Mouse (Mus musculus): ENCODE measurements around the gene Paxx. TPM values are rescaled to one million over a fixed set of nuclear protein-coding genes. Genes with fewer than 3 reads are reported as not detected.

Gene Paxx
- total and polyA plus RNA-seq, 3 experiments = 13.9 to 16.2 (median 15.1) TPM

GRCm38 (mm10) chr2:25429435-25430180 lies 31.3 kb downstream of the Paxx start:
- DNase-seq (ENCODE audit: extremely low read depth) = no peak

GRCm38 (mm10) chr2:25428442-25429236 lies 32.3 kb downstream of the Paxx start, which contains the start of gene Abca2:
Gene Abca2 (plus strand): TSS chr2:25428703.
- H3K27ac ChIP-seq (ENCODE audit: insufficient read depth, low read depth) = no peak within 1 kb of the TSS
- peaks cover 27 to 61% of the 10 kb centered on the region in 2 experiments for H3K4me1 ChIP-seq (ENCODE audit: control insufficient read depth in 1 of 2, insufficient read depth in 2 of 2)
- no peaks in the 10 kb centered on the region for H3K79me2 ChIP-seq (replicated peaks; ENCODE audit: control insufficient read depth, extremely low read depth, insufficient read depth, poor library complexity, severe bottlenecking)
- dilution Hi-C loops (cut with MboI; ENCODE audit: extremely low pct_ligation_motif_present, extremely low pct_unique_long_range_greater_than_20kb, low sequenced_read_pairs) (no loop called here), in situ Hi-C loops (cut with MboI; ENCODE audit: low pct_ligation_motif_present, low pct_unique_long_range_greater_than_20kb, low sequenced_read_pairs) (loop anchor here (10.0 kb wide), 1 partner anchor 126 kb away; the partner anchor contains the start of gene Edf1)
- peak within 1 kb of the TSS; percentile 64 to 73 (median 71) for H3K4me3 ChIP-seq (replicated peaks in 1 of 3; ENCODE audit: low read depth in 2 of 3, low read length in 2 of 3, poor library complexity in 1 of 3)
- peak within 1 kb of the TSS; percentile 67 for H3K9ac ChIP-seq (ENCODE audit: insufficient read depth, low read depth)
- peak; percentile 93 for DNase-seq (ENCODE audit: extremely low read depth)
- H3K9me3 ChIP-seq (replicated peaks; ENCODE audit: low read length) = peaks cover 3% of the 10 kb centered on the region
- peak within 1 kb of the TSS; percentile 71 for H3K4me2 ChIP-seq (ENCODE audit: insufficient read depth, low read depth, poor library complexity, severe bottlenecking)
- H3K27me3 ChIP-seq (replicated peaks) = no peaks in the 10 kb centered on the region
- H3K36me3 ChIP-seq (replicated peaks in 1 of 2; ENCODE audit: control insufficient read depth in 1 of 2, insufficient read depth in 1 of 2, low read length in 1 of 2) = peaks cover 0 to 33% of the 10 kb centered on the region in 2 experiments
- TF ChIP-seq MEF2A (IDR thresholded peaks at IDR 0.05; ENCODE audit: borderline replicate concordance, low read depth, low read length) (0 out of 2 replicates have a peak, but pooled peaks have one; percentile 51), USF2 (conservative IDR thresholded peaks at IDR 0.05; ENCODE audit: low read depth, low read length) (no peak), TCF12 (IDR thresholded peaks at IDR 0.05; ENCODE audit: low read depth, low read length) (peak; percentile 77), ETS1 (conservative IDR thresholded peaks at IDR 0.05; ENCODE audit: low read depth, low read length) (no peak), IRF4 (IDR thresholded peaks at IDR 0.05; ENCODE audit: low read depth, low read length) (peak; percentile 60; the same call in 1 of the 2 replicates), PAX5 (IDR thresholded peaks at IDR 0.05; ENCODE audit: low read length) (no peak), JUND (conservative IDR thresholded peaks at IDR 0.05; ENCODE audit: low read depth, low read length) (no peak), POLR2AphosphoS2 (IDR thresholded peaks at IDR 0.05; ENCODE audit: low read depth, low read length) (no peak), BHLHE40 (IDR thresholded peaks at IDR 0.05; ENCODE audit: low read depth, low read length) (peak; percentile 76), SIN3A (IDR thresholded peaks at IDR 0.05; ENCODE audit: low read length) (peak; percentile 76; the same call in 1 of the 2 replicates), ZMIZ1 (IDR thresholded peaks at IDR 0.05; ENCODE audit: low read depth, low read length) (0 out of 2 replicates have a peak, but pooled peaks have one; percentile 39), ZC3H11A (IDR thresholded peaks at IDR 0.05; ENCODE audit: low read depth, low read length) (no peak), RAD21 (IDR thresholded peaks at IDR 0.05; ENCODE audit: low read depth, low read length) (peak; percentile 21), SMC3 (IDR thresholded peaks at IDR 0.05; ENCODE audit: low read depth, low read length) (peak; percentile 49), E2F4 (IDR thresholded peaks at IDR 0.05; ENCODE audit: insufficient replicate concordance, low read depth, low read length) (no peak), HCFC1 (IDR thresholded peaks at IDR 0.05; ENCODE audit: low read depth, low read length) (peak; percentile 44; the same call in 1 of the 2 replicates), JUN (IDR thresholded peaks at IDR 0.05; ENCODE audit: insufficient read depth, low read depth, low read length) (no peak), EP300 (IDR thresholded peaks at IDR 0.05; ENCODE audit: low read length) (no peak), ZNF384 (IDR thresholded peaks at IDR 0.05; ENCODE audit: low read depth, low read length) (no peak), ZKSCAN1 (IDR thresholded peaks at IDR 0.05; ENCODE audit: borderline replicate concordance, low read depth, low read length) (no peak), MAZ (IDR thresholded peaks at IDR 0.05; ENCODE audit: low read depth, low read length) (peak; percentile 94), MXI1 (IDR thresholded peaks at IDR 0.05; ENCODE audit: low read depth, low read length) (peak; percentile 66), MAFK (IDR thresholded peaks at IDR 0.05; ENCODE audit: insufficient replicate concordance, low read length) (no peak), USF1 (IDR thresholded peaks at IDR 0.05; ENCODE audit: low read depth, low read length) (no peak), ELF1 (IDR thresholded peaks at IDR 0.05; ENCODE audit: low read depth, low read length) (0 out of 2 replicates have a peak, but pooled peaks have one; percentile 8)

More at GRCm38 (mm10) chr2:25429435-25430180, 31.3 kb downstream of the Paxx start:
- H3K4me3 ChIP-seq (replicated peaks in 1 of 3; ENCODE audit: low read depth in 2 of 3, low read length in 2 of 3, poor library complexity in 1 of 3) = peak overlapping the region in 2 of 3 experiments; percentile 71 to 73
- H3K79me2 ChIP-seq (replicated peaks; ENCODE audit: control insufficient read depth, extremely low read depth, insufficient read depth, poor library complexity, severe bottlenecking) = no peaks in the 10 kb centered on the region
- peaks cover 27 to 51% of the 10 kb centered on the region in 2 experiments for H3K4me1 ChIP-seq (ENCODE audit: control insufficient read depth in 1 of 2, insufficient read depth in 2 of 2)
- H3K4me2 ChIP-seq (ENCODE audit: insufficient read depth, low read depth, poor library complexity, severe bottlenecking) = peak overlapping the region; percentile 71
- no peaks in the 10 kb centered on the region for H3K27me3 ChIP-seq (replicated peaks)
- TF ChIP-seq KAT2A (IDR thresholded peaks at IDR 0.05; ENCODE audit: insufficient replicate concordance, low read length) = no peak
- no peak for TF ChIP-seq UBTF (IDR thresholded peaks at IDR 0.05; ENCODE audit: low read depth, low read length)
- no peak for TF ChIP-seq CHD1 (IDR thresholded peaks at IDR 0.05; ENCODE audit: low read depth, low read length)
- no peak for TF ChIP-seq NELFE (IDR thresholded peaks at IDR 0.05; ENCODE audit: low read depth, low read length)
- TF ChIP-seq PAX5 (IDR thresholded peaks at IDR 0.05; ENCODE audit: low read length) = no peak
- TF ChIP-seq CTCF (conservative IDR thresholded peaks at IDR 0.05 in 1 of 2, IDR thresholded peaks at IDR 0.05 in 1 of 2; ENCODE audit: low read depth in 2 of 2, low read length in 2 of 2) = no peak
- in situ Hi-C loops (cut with MboI; ENCODE audit: low pct_ligation_motif_present, low pct_unique_long_range_greater_than_20kb, low sequenced_read_pairs) (loop anchor here (5.0 to 10.0 kb wide), 2 partner anchors 48 to 125 kb away; partner anchors contain the start of gene Edf1), dilution Hi-C loops (cut with MboI; ENCODE audit: extremely low pct_ligation_motif_present, extremely low pct_unique_long_range_greater_than_20kb, low sequenced_read_pairs) (no loop called here)
- peak overlapping the region; percentile 67; the same call in 1 of the 2 replicates for H3K9ac ChIP-seq (ENCODE audit: insufficient read depth, low read depth)
- H3K36me3 ChIP-seq (replicated peaks in 1 of 2; ENCODE audit: control insufficient read depth in 1 of 2, insufficient read depth in 1 of 2, low read length in 1 of 2) = peaks cover 4 to 43% of the 10 kb centered on the region in 2 experiments
- no peak overlapping the region for H3K27ac ChIP-seq (ENCODE audit: insufficient read depth, low read depth)
- H3K9me3 ChIP-seq (replicated peaks; ENCODE audit: low read length) = peaks cover 3% of the 10 kb centered on the region

Measured in CH12.LX (cell line).